ENCODE assay signal across 14 mouse cellular contexts in genomic region chr11:93979502-93980049, GRCm38 (mm10).
"Had no signal": no experiment of that assay in that cellular context is flagged by ENCODE, and none has a peak within 500 bp of the region (broad histone marks: within the 10 kb centered on the region; RNA-seq: fewer than 3 reads in every experiment).

No protein-coding gene starts in this region.

- H3K4me1 ChIP-seq: limb, embryonic 12.5 days; liver, embryonic 13.5 days; midbrain, embryonic 10.5 days; midbrain, embryonic 15.5 days had no signal

- H3K27me3 ChIP-seq: limb, embryonic 12.5 days; liver, embryonic 13.5 days; midbrain, embryonic 15.5 days had no signal

- H3K4me3 ChIP-seq: layer of hippocampus, adult 2 months; limb, embryonic 12.5 days; liver, embryonic 13.5 days; midbrain, embryonic 10.5 days; midbrain, embryonic 15.5 days had no signal

- H3K36me3 ChIP-seq: limb, embryonic 12.5 days; liver, embryonic 13.5 days; midbrain, embryonic 10.5 days; midbrain, embryonic 15.5 days had no signal

- DNase-seq: kidney, adult 18-20 months; kidney, postnatal 4 days; liver; liver, embryonic 13.5 days; liver, postnatal 0 days; right cerebral cortex, postnatal 4 days; spleen, adult 18-20 months; thymus, adult 18-20 months; thymus, postnatal 14 days had no signal

- H3K27ac ChIP-seq: kidney, postnatal 0 days; layer of hippocampus, adult 2 months; limb, embryonic 12.5 days; liver, embryonic 13.5 days; midbrain, embryonic 10.5 days; midbrain, embryonic 15.5 days had no signal
